In the genomic region with DNA sequence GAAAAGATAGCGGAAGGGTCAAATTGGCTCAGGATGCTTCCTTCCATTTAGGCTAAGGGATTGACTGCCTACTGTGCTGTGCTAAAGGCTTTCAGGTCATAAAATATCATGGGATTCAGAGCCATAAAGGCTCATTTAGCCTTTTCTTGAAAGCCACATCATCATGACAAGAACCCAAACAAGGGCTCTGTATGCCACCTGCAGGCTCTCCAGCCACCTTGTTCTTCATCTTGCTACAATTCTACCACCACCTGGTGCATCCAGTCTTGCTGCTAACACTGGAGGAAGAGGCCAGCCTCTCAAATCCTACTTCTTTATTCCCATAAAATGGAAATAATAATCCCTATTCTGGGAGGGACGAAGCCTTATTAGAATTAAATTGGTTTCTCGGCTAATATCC, we compare ENCODE assay signal across 19 mouse cellular contexts.
A peak's percentile ranks its signal among the peaks of the same experiment; 100 is the strongest.
DNase-seq lines count a peak whose midpoint lies in the region; ATAC-seq and TF ChIP-seq lines count a peak whose summit lies in the region.
"Had no signal": no experiment of that assay in that cellular context is flagged by ENCODE, and none has a peak within 500 bp of the region (broad histone marks: within the 10 kb centered on the region; RNA-seq: fewer than 3 reads in every experiment).

No protein-coding gene starts in this region.

- WGBS in heart, adult 2 months, result 97% methylated on average over 3 of the region's 3 CpGs
- WGBS in kidney, postnatal 0 days, result 93% methylated on average over 3 of the region's 3 CpGs
- 95% methylated on average over 3 of the region's 3 CpGs for whole genome bisulfite sequencing in kidney, embryonic 14.5 days

- no peaks in the 10 kb centered on the region for H3K9me3 ChIP-seq in kidney, postnatal 0 days (replicated peaks; ENCODE audit: low read length)
- H3K9me3 ChIP-seq in kidney, embryonic 14.5 days (ENCODE audit: control insufficient read depth, low read length), result no peaks in the 10 kb centered on the region
- H3K9me3 ChIP-seq: embryonic facial prominence, embryonic 12.5 days; embryonic facial prominence, embryonic 15.5 days; hindbrain, embryonic 12.5 days; hindbrain, embryonic 15.5 days had no signal

- no peaks in the 10 kb centered on the region for H3K27me3 ChIP-seq in heart, adult 2 months (ENCODE audit: control insufficient read depth, insufficient read depth, low read length)
- no peaks in the 10 kb centered on the region for H3K27me3 ChIP-seq in kidney, postnatal 0 days (ENCODE audit: insufficient read depth, low read length)
- no peaks in the 10 kb centered on the region for H3K27me3 ChIP-seq in kidney, embryonic 14.5 days (ENCODE audit: control insufficient read depth, insufficient read depth, low read length)
- H3K27me3 ChIP-seq in Patski, result no peaks in the 10 kb centered on the region
- H3K27me3 ChIP-seq: embryonic facial prominence, embryonic 12.5 days; embryonic facial prominence, embryonic 15.5 days; hindbrain, embryonic 12.5 days; hindbrain, embryonic 15.5 days had no signal

- no peak overlapping the region for H3K4me2 ChIP-seq in kidney, postnatal 0 days (ENCODE audit: low read length)
- H3K4me2 ChIP-seq in kidney, embryonic 14.5 days (replicated peaks; ENCODE audit: low read depth, low read length), result no peak overlapping the region
- H3K4me2 ChIP-seq: embryonic facial prominence, embryonic 12.5 days; embryonic facial prominence, embryonic 15.5 days; heart, embryonic 11.5 days; hindbrain, embryonic 12.5 days; hindbrain, embryonic 15.5 days had no signal

- no peaks in the 10 kb centered on the region for H3K79me2 ChIP-seq in heart, adult 2 months (replicated peaks; ENCODE audit: control insufficient read depth, insufficient read depth, low read length)

- no peaks in the 10 kb centered on the region for H3K4me1 ChIP-seq in heart, adult 2 months (ENCODE audit: control insufficient read depth, insufficient read depth, low read length)
- no peaks in the 10 kb centered on the region for H3K4me1 ChIP-seq in kidney, postnatal 0 days (replicated peaks; ENCODE audit: insufficient read depth, low read length)
- no peaks in the 10 kb centered on the region for H3K4me1 ChIP-seq in kidney, embryonic 14.5 days (ENCODE audit: control insufficient read depth, insufficient read depth, low read length)
- H3K4me1 ChIP-seq: embryonic facial prominence, embryonic 12.5 days; hindbrain, embryonic 12.5 days; hindbrain, embryonic 15.5 days had no signal

- intact Hi-C loops in heart, adult 2 months (cut with DNase I), result loop anchor here (10.0 kb wide), 1 partner anchor 479 kb away; the partner anchor contains the start of gene Plpp3

- no peak overlapping the region for H3K9ac ChIP-seq in heart, adult 2 months (ENCODE audit: low read depth, low read length)
- H3K9ac ChIP-seq in kidney, postnatal 0 days (ENCODE audit: low read depth, low read length), result no peak overlapping the region
- no peak overlapping the region for H3K9ac ChIP-seq in kidney, embryonic 14.5 days (ENCODE audit: low read depth, low read length)
- H3K9ac ChIP-seq: embryonic facial prominence, embryonic 12.5 days; embryonic facial prominence, embryonic 15.5 days; forebrain, postnatal 0 days; hindbrain, embryonic 12.5 days; hindbrain, embryonic 15.5 days had no signal

- no peaks in the 10 kb centered on the region for H3K36me3 ChIP-seq in heart, adult 2 months (ENCODE audit: control insufficient read depth, insufficient read depth, low read length)
- H3K36me3 ChIP-seq in kidney, postnatal 0 days (ENCODE audit: insufficient read depth, low read length), result no peaks in the 10 kb centered on the region
- H3K36me3 ChIP-seq in kidney, embryonic 14.5 days (ENCODE audit: control insufficient read depth, insufficient read depth, low read length), result no peaks in the 10 kb centered on the region
- H3K36me3 ChIP-seq: embryonic facial prominence, embryonic 12.5 days; embryonic facial prominence, embryonic 15.5 days; hindbrain, embryonic 12.5 days; hindbrain, embryonic 15.5 days had no signal

- H3K27ac ChIP-seq in heart, adult 2 months, result no peak overlapping the region
- H3K27ac ChIP-seq in kidney, postnatal 0 days, result no peak overlapping the region
- no peak overlapping the region for H3K27ac ChIP-seq in kidney, embryonic 14.5 days (ENCODE audit: low read depth, low read length)
- H3K27ac ChIP-seq: embryonic facial prominence, embryonic 12.5 days; embryonic facial prominence, embryonic 15.5 days; hindbrain, embryonic 12.5 days; hindbrain, embryonic 15.5 days had no signal

- in situ Hi-C loops in Patski (cut with MboI; ENCODE audit: low pct_unique_long_range_greater_than_20kb), result no loop called here

- no peak for ATAC-seq in kidney, postnatal 0 days (replicated peaks; ENCODE audit: low FRiP score, low read depth)
- no peak for ATAC-seq in kidney, embryonic 14.5 days (ENCODE audit: low FRiP score, low TSS enrichment)
- no peak for ATAC-seq in Patski
- ATAC-seq: forebrain, embryonic 14.5 days; forebrain, postnatal 0 days had no signal

- DNase-seq in heart, adult 2 months, result no peak
- no peak for DNase-seq in heart, adult 8-10 months (ENCODE audit: low spot score)
- DNase-seq in kidney, postnatal 0 days (ENCODE audit: low spot score), result no peak
- DNase-seq in B cell, adult 2 months, result peak; percentile 1 to 8
- DNase-seq in Patski (ENCODE audit: low read depth, low spot score), result no peak
- DNase-seq: adrenal gland, postnatal 10 days; adrenal gland, postnatal 36 days; cerebellum, adult 18-20 months; cerebellum, adult 9-10 months; cerebellum, postnatal 25 days; forebrain, postnatal 0 days; gastrocnemius, postnatal 36 days had no signal

- no peak overlapping the region for H3K4me3 ChIP-seq in heart, adult 2 months
- H3K4me3 ChIP-seq in kidney, postnatal 0 days (replicated peaks; ENCODE audit: low read depth, low read length), result no peak overlapping the region
- H3K4me3 ChIP-seq in kidney, embryonic 14.5 days (ENCODE audit: low read length), result no peak overlapping the region
- H3K4me3 ChIP-seq: embryonic facial prominence, embryonic 12.5 days; embryonic facial prominence, embryonic 15.5 days; hindbrain, embryonic 12.5 days; hindbrain, embryonic 15.5 days had no signal

- TF ChIP-seq EP300 in heart, adult 2 months (IDR thresholded peaks at IDR 0.05; ENCODE audit: insufficient read depth, low read depth, low read length), result no peak

- POLR2A ChIA-PET in Patski (lab: Charles Lee), result interaction anchor here (0.6 kb wide), 1 partner anchor 75 kb away, joined by 3 read pairs; no protein-coding TSS in a partner anchor

- TF ChIP-seq CTCF in heart, adult 2 months (IDR thresholded peaks at IDR 0.05), result peak; percentile 67
- TF ChIP-seq CTCF in kidney, postnatal 0 days (IDR thresholded peaks at IDR 0.05; ENCODE audit: low read depth), result peak; percentile 42; the same call in 1 of the 2 replicates
- peak; percentile 20 for TF ChIP-seq CTCF in Patski (IDR thresholded peaks at IDR 0.05)

- no peak for TF ChIP-seq POLR2A in heart, adult 2 months (IDR thresholded peaks at IDR 0.05; ENCODE audit: insufficient read depth, low read depth, low read length)

- CTCF ChIA-PET in Patski (lab: Charles Lee), result no interaction called here

Comparison
In these comparisons a context has a peak if more than half of its experiments do, and no peak if none do; other contexts are left out.
1. DNase-seq: peak in B cell, adult 2 months (2 of 2); none in heart, adult 2 months (0 of 2), heart, adult 8-10 months (single experiment), kidney, postnatal 0 days (single experiment) and Patski (single experiment).
2. Peak in every context shown above with its lines, with median percentiles within 50 percentile points of each other: CTCF ChIP-seq.